Mouse (Mus musculus): Measurements from ENCODE around the gene Cables2. TPM values are rescaled to one million over a fixed set of nuclear protein-coding genes. Genes with fewer than 3 reads are reported as not detected.

Cables2 gene
- polyA plus RNA-seq, 1 experiment from 2014 or later: 22.9 TPM

DNA sequence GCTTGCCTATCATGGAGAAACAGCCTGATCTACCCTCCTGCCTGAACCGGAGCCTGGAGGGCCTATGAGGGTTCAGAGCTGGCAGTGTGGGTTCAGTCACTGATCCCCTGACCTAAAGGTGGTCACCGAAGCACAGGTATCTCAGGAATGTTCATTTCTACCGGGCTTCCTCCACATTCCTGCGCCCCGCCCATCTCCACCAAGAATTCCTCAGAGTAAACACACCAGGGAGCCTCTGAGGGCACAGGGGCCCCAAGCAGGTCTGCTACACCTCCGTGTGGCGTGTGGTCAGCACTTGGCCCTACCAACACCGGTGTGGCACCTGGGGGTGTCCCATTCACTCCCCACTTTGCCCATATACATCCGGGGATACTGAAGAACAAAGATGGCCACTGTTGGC lies 53.1 kb downstream of the Cables2 start:
- ATAC-seq (ENCODE audit: insufficient read depth, low FRiP score, low TSS enrichment) (no peak), DNase-seq (ENCODE audit: low spot score) (no peak)
- peaks cover 6% of the 10 kb centered on the region; the same call in 1 of the 2 replicates for H3K4me1 ChIP-seq (ENCODE audit: control insufficient read depth, insufficient read depth, low read length)
- H3K27ac ChIP-seq (ENCODE audit: low read depth, low read length): no peak overlapping the region
- peaks cover 12% of the 10 kb centered on the region for H3K27me3 ChIP-seq (ENCODE audit: control insufficient read depth, insufficient read depth, low read length)
- H3K4me2 ChIP-seq (ENCODE audit: low read depth): no peak overlapping the region
- H3K36me3 ChIP-seq (ENCODE audit: control insufficient read depth, insufficient read depth, low read length): no peaks in the 10 kb centered on the region
- H3K9ac ChIP-seq (ENCODE audit: low read length): no peak overlapping the region
- no peaks in the 10 kb centered on the region for H3K9me3 ChIP-seq (ENCODE audit: control insufficient read depth, low read length)
- 81% methylated on average over 9 of the region's 9 CpGs for WGBS
- no peak overlapping the region for H3K4me3 ChIP-seq (ENCODE audit: low read depth, low read length)

DNA sequence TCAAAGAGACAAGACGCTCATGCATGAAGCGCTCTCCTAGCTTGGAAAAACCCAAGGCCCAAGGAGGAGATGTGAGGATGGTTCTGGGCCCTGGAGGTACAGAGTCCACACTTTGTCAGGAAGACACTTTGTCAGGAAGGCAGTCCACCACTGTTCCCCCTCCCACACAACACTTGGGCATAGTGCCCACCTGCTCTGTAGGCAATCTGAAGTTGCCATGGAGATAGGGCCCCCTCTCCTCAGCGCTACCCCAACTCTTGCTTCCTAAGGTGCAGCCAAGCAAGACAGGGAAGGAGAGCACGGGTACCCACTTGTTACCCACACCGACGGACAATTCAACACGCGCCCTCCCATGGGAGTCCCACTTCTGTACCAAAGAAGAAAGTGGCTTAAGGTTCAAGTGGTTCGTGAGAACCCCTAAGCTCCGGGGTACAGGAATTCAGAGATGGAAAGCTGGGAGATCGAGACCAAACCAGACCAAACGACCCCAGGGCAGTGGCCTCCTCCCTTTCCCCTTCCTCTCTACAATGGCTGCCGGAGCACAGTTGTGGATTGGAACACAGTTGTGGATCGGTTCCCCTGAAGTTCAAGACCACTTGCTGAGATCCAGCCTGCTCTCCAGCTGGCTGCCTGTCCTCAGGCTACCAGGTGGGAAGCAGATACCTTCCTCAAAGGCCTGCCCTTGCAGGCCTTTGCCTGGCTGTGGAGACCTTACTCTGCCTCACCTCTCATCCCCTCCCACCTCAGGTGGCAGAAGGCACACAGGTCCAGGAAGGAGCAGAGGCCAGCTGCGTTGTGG lies 54.0 kb downstream of the Cables2 start:
- H3K4me1 ChIP-seq (ENCODE audit: control insufficient read depth, insufficient read depth, low read length): no peaks in the 10 kb centered on the region; the same call in 1 of the 2 replicates

DNA sequence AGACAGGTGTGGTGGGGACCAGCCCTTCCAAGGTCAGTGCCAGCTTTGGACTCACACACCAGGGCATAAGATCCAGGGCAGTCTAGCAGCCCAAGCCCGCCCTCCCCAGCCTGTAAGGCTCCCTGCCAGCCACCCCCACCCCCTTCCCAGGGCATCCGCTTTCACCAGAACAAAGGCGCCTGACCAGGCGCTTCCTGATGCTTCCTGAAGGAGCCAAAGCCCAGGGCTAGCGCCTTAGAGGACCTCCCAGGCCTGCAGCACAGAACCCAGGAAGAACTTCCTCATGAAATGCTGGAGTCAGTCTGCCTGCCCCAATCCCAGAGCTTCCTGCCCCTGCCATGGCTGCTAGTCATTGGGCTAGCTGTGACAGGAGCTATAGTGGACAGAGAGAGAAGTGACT lies 54.6 kb downstream of the Cables2 start:
- Histone ChIP-seq H3K27me3 (ENCODE audit: control insufficient read depth, insufficient read depth, low read length) (0 out of 2 replicates have a peak, but pooled peaks cover 2% of the 10 kb centered on the region), H3K9ac (ENCODE audit: low read length) (no peak overlapping the region; the same call in 1 of the 2 replicates), H3K4me2 (ENCODE audit: low read depth) (no peak overlapping the region), H3K4me3 (ENCODE audit: low read depth, low read length) (no peak overlapping the region), H3K4me1 (ENCODE audit: control insufficient read depth, insufficient read depth, low read length) (no peaks in the 10 kb centered on the region; the same call in 1 of the 2 replicates), H3K27ac (ENCODE audit: low read depth, low read length) (no peak overlapping the region), H3K36me3 (ENCODE audit: control insufficient read depth, insufficient read depth, low read length) (no peaks in the 10 kb centered on the region), H3K9me3 (ENCODE audit: control insufficient read depth, low read length) (no peaks in the 10 kb centered on the region)
- WGBS: 46% methylated on average over 5 of the region's 5 CpGs
- no peak for ATAC-seq (ENCODE audit: insufficient read depth, low FRiP score, low TSS enrichment)
- no peak for DNase-seq (ENCODE audit: low spot score)

More for the DNA sequence above, 54.0 kb downstream of the Cables2 start:
- H3K9ac ChIP-seq (ENCODE audit: low read length): no peak overlapping the region; the same call in 1 of the 2 replicates
- no peak overlapping the region for H3K4me3 ChIP-seq (ENCODE audit: low read depth, low read length)
- H3K27me3 ChIP-seq (ENCODE audit: control insufficient read depth, insufficient read depth, low read length): peaks cover 4% of the 10 kb centered on the region; the same call in 1 of the 2 replicates
- H3K9me3 ChIP-seq (ENCODE audit: control insufficient read depth, low read length): no peaks in the 10 kb centered on the region
- WGBS: 83% methylated on average over 15 of the region's 15 CpGs
- no peaks in the 10 kb centered on the region for H3K36me3 ChIP-seq (ENCODE audit: control insufficient read depth, insufficient read depth, low read length)
- ATAC-seq (ENCODE audit: insufficient read depth, low FRiP score, low TSS enrichment) (no peak), DNase-seq (ENCODE audit: low spot score) (no peak)
- H3K27ac ChIP-seq (ENCODE audit: low read depth, low read length): no peak overlapping the region
- no peak overlapping the region for H3K4me2 ChIP-seq (ENCODE audit: low read depth)

DNA sequence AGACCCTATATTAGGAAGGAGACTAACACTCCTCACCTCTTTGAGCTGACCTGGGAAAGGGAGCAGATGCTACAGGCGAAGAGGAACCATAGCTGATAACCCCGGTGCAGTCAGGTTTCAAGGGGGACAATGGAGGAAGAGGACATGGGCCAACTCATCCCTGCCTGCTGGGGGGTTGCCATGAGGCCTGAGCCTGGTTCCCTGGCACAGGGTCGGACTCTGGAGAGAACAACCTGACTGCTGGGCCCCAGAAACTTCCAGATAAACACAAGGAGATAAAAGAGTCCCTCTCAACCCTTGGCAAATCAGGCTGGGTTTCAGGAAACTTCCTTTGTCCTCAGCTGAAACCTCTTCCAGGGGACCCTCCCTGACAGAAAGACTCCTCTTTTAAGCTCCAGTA lies 55.1 kb downstream of the Cables2 start:
- Histone ChIP-seq H3K9ac (ENCODE audit: low read length) (no peak overlapping the region), H3K27me3 (ENCODE audit: control insufficient read depth, insufficient read depth, low read length) (no peaks in the 10 kb centered on the region), H3K9me3 (ENCODE audit: control insufficient read depth, low read length) (no peaks in the 10 kb centered on the region), H3K27ac (ENCODE audit: low read depth, low read length) (no peak overlapping the region), H3K36me3 (ENCODE audit: control insufficient read depth, insufficient read depth, low read length) (no peaks in the 10 kb centered on the region), H3K4me3 (ENCODE audit: low read depth, low read length) (no peak overlapping the region), H3K4me2 (ENCODE audit: low read depth) (no peak overlapping the region), H3K4me1 (ENCODE audit: control insufficient read depth, insufficient read depth, low read length) (no peaks in the 10 kb centered on the region; the same call in 1 of the 2 replicates)
- ATAC-seq (ENCODE audit: insufficient read depth, low FRiP score, low TSS enrichment) (no peak), DNase-seq (ENCODE audit: low spot score) (no peak)
- 75% methylated on average over 3 of the region's 3 CpGs for WGBS

DNA sequence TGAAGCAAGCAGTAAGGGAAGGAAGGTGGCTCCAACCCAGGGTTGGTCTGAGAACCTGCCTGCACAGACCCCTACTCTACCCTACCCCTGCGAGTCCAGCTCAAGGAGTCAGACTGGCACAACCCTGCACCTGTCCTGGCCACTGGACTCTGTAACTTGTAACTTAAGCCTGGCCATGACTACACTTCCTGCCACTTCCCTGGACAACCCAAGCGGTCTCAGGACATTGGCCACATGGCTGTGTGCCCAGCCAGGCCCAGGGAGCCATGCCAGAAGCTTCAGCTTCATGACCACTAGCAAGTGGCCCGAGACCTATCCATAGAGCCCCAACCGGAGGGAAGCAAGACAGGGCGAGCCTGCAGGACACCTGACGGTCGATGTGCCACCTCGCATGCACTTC lies 55.7 kb downstream of the Cables2 start:
- Histone ChIP-seq H3K9ac (ENCODE audit: low read length) (no peak overlapping the region), H3K4me1 (ENCODE audit: control insufficient read depth, insufficient read depth, low read length) (no peaks in the 10 kb centered on the region; the same call in 1 of the 2 replicates)
- 90% methylated on average over 8 of the region's 8 CpGs for WGBS

DNA sequence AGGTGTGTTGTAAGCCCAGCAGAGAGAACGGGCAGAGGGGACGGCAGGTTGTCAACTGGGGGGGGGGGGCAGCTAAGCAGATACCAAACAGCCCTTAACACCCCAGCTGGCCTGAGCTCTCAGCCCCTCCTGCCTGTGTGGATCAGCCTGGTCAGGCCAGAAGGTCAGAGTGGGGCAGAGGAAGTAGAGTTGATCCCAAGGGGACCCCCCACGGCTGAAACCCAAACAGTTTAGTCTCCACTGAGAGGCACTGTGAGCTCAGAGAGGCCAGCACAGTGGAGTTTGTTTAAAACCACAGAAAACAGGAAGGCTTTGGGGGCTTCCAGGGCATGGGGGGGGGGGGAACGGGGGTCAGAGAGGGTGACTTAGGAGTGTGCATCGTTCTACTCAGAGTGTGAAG lies 56.4 kb downstream of the Cables2 start:
- Histone ChIP-seq H3K4me3 (ENCODE audit: low read depth, low read length) (no peak overlapping the region), H3K4me2 (ENCODE audit: low read depth) (no peak overlapping the region), H3K27ac (ENCODE audit: low read depth, low read length) (no peak overlapping the region), H3K4me1 (ENCODE audit: control insufficient read depth, insufficient read depth, low read length) (no peaks in the 10 kb centered on the region), H3K9me3 (ENCODE audit: control insufficient read depth, low read length) (no peaks in the 10 kb centered on the region), H3K9ac (ENCODE audit: low read length) (no peak overlapping the region), H3K36me3 (ENCODE audit: control insufficient read depth, insufficient read depth, low read length) (no peaks in the 10 kb centered on the region), H3K27me3 (ENCODE audit: control insufficient read depth, insufficient read depth, low read length) (no peaks in the 10 kb centered on the region)
- DNase-seq (ENCODE audit: low spot score): no peak
- ATAC-seq (ENCODE audit: insufficient read depth, low FRiP score, low TSS enrichment): no peak
- WGBS: 68% methylated on average over 5 of the region's 5 CpGs

More for the DNA sequence above, 55.7 kb downstream of the Cables2 start:
- Histone ChIP-seq H3K27ac (ENCODE audit: low read depth, low read length) (no peak overlapping the region), H3K27me3 (ENCODE audit: control insufficient read depth, insufficient read depth, low read length) (no peaks in the 10 kb centered on the region), H3K4me2 (ENCODE audit: low read depth) (no peak overlapping the region), H3K9me3 (ENCODE audit: control insufficient read depth, low read length) (no peaks in the 10 kb centered on the region), H3K36me3 (ENCODE audit: control insufficient read depth, insufficient read depth, low read length) (no peaks in the 10 kb centered on the region), H3K4me3 (ENCODE audit: low read depth, low read length) (no peak overlapping the region)
- ATAC-seq (ENCODE audit: insufficient read depth, low FRiP score, low TSS enrichment) (no peak), DNase-seq (ENCODE audit: low spot score) (no peak)

DNA sequence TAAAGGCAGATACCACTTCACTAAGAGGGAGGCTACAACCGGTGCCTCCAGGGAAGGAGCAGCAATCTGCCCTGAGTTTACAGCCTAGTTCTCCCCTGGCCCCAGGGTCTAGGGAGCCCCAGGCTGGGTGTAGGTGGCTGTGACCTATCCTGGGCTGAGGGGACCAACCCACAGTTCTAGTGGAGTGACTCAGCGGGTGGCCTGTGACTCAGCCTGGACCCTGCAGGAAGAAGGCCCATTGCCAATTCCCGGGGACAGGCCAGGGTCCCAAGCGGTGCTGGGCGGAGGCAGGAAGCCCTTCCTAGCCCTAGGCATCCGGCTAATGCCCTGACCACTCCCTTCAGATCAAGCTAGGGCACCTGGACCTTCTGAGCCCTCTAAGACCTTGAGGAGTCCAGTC lies 57.3 kb downstream of the Cables2 start:
- Histone ChIP-seq H3K4me2 (ENCODE audit: low read depth) (no peak overlapping the region), H3K36me3 (ENCODE audit: control insufficient read depth, insufficient read depth, low read length) (no peaks in the 10 kb centered on the region), H3K4me1 (ENCODE audit: control insufficient read depth, insufficient read depth, low read length) (no peaks in the 10 kb centered on the region), H3K9ac (ENCODE audit: low read length) (no peak overlapping the region), H3K9me3 (ENCODE audit: control insufficient read depth, low read length) (no peaks in the 10 kb centered on the region), H3K27ac (ENCODE audit: low read depth, low read length) (no peak overlapping the region), H3K27me3 (ENCODE audit: control insufficient read depth, insufficient read depth, low read length) (no peaks in the 10 kb centered on the region), H3K4me3 (ENCODE audit: low read depth, low read length) (no peak overlapping the region)
- ATAC-seq (ENCODE audit: insufficient read depth, low FRiP score, low TSS enrichment) (no peak), DNase-seq (ENCODE audit: low spot score) (no peak)
- 80% methylated on average over 6 of the region's 6 CpGs for WGBS

DNA sequence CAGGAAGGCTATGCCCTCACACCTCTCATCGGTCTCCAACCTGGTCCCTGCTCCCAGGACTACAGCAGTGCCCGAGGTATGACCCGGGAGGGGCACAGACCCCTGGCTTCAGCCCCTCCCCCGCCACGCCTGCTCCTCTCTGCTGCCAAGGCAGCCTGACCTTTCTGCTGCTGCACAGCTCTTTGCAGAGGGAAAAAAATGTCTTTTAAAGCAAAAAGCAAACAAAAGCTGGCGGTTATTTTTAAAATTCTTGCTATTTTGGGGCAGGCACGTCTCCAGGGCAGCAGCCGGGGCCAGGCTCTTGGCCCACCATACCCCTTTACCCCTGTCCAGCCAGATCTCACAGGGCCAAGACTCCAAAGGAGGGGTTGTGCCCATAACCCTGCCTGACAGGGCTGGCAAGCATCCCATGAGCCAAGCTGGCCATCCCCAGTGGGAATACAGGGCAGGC lies 58.3 kb downstream of the Cables2 start:
- H3K4me3 ChIP-seq (ENCODE audit: low read depth, low read length): no peak overlapping the region
- 79% methylated on average over 8 of the region's 8 CpGs for WGBS
- no peak overlapping the region for H3K4me2 ChIP-seq (ENCODE audit: low read depth)
- H3K27ac ChIP-seq (ENCODE audit: low read depth, low read length): no peak overlapping the region
- H3K9me3 ChIP-seq (ENCODE audit: control insufficient read depth, low read length): no peaks in the 10 kb centered on the region
- no peaks in the 10 kb centered on the region for H3K27me3 ChIP-seq (ENCODE audit: control insufficient read depth, insufficient read depth, low read length)
- H3K36me3 ChIP-seq (ENCODE audit: control insufficient read depth, insufficient read depth, low read length): no peaks in the 10 kb centered on the region
- H3K9ac ChIP-seq (ENCODE audit: low read length): no peak overlapping the region
- DNase-seq (ENCODE audit: low spot score) (no peak), ATAC-seq (ENCODE audit: insufficient read depth, low FRiP score, low TSS enrichment) (no peak)
- H3K4me1 ChIP-seq (ENCODE audit: control insufficient read depth, insufficient read depth, low read length): no peaks in the 10 kb centered on the region
